Mouse (Mus musculus) hindbrain, postnatal 0 days (tissue): ENCODE data around the gene Grhl1. TPM values are rescaled to one million over a fixed set of nuclear protein-coding genes. Genes with fewer than 3 reads are reported as not detected.

Source experiments
- ATAC-seq: fragments of 200-750 bp; cut with Nextera tagmentation; 2 replicates; pipeline ENCODE4 v1.8.0; 2017; ENCODE audit warnings: mild to moderate bottlenecking, moderate TSS enrichment, moderate library complexity
- DNase-seq: peaks from one replicate; pipeline ENCODE4 v3.0.0-alpha.2; 2015; ENCODE audit warnings: low spot score
- H3K27ac ChIP-seq: fragments of 300-500 bp; sonication (generic); 2 replicates; pipeline ENCODE4 v1.5.1; 2014; ENCODE audit warnings: mild to moderate bottlenecking
- H3K27me3 ChIP-seq: fragments of 300-500 bp; sonication (generic); 2 replicates; pipeline ENCODE4 v1.6.1; 2014; ENCODE audit warnings: low read length, mixed read lengths; ENCODE audit not compliant: insufficient read depth
- H3K36me3 ChIP-seq: fragments of 300-500 bp; sonication (generic); 2 replicates; pipeline ENCODE4 v1.6.1; 2014; ENCODE audit warnings: low read length, mixed read lengths; ENCODE audit not compliant: insufficient read depth
- H3K4me1 ChIP-seq: fragments of 300-500 bp; sonication (generic); 2 replicates; pipeline ENCODE4 v1.6.1; 2014; ENCODE audit warnings: antibody characterized with exemption, low read length, mixed read lengths; ENCODE audit not compliant: insufficient read depth
- H3K4me2 ChIP-seq: fragments of 300-500 bp; sonication (generic); 2 replicates; pipeline ENCODE4 v1.6.1; 2014; ENCODE audit warnings: low read depth, mild to moderate bottlenecking, low read length, moderate library complexity, mixed read lengths
- H3K4me3 ChIP-seq: fragments of 300-500 bp; sonication (generic); 2 replicates; pipeline ENCODE4 v1.5.1; 2014; ENCODE audit warnings: low read length
- H3K9ac ChIP-seq: fragments of 300-500 bp; sonication (generic); replicated peaks from 2 replicates; pipeline ENCODE4 v1.6.1; 2014; ENCODE audit warnings: mild to moderate bottlenecking, low read length, moderate library complexity, mixed read lengths
- H3K9me3 ChIP-seq: fragments of 300-500 bp; sonication (generic); 2 replicates; pipeline ENCODE4 v1.6.1; 2016; ENCODE audit warnings: low read length, mixed read lengths
- CTCF ChIP-seq: IDR thresholded peaks from 2 replicates; pipeline ENCODE4 v1.5.1; 2016; ENCODE audit warnings: antibody characterized with exemption, control low read depth, low read depth
- WGBS: fragments of 180-500 bp; shearing (Covaris S2); extraction: QIAGEN DNeasy Blood & Tissue Kit; methylation state at CpG from one replicate; pipeline ENCODE4 v1.1.7; 2014; 5-methylcytosine and 5-hydroxymethylcytosine counted together
- polyA plus RNA-seq: library from polyadenylated mRNA; unstranded; fragments of >200 nt; fragmentation: Nextera tagmentation; extraction: Ambion mirVana; gene quantifications from 2 replicates; pipeline ENCODE4 v1.2.1, GENCODE M21; 2015
- total RNA-seq: library from RNA; depleted of rRNA; stranded (reverse); fragments of >200 nt; gene quantifications from 2 replicates; pipeline ENCODE4 v1.2.3, GENCODE M21; 2014

Grhl1 gene
- total and polyA plus RNA-seq, 2 experiments from 2014 or later, result 1.2 to 1.5 TPM

DNA sequence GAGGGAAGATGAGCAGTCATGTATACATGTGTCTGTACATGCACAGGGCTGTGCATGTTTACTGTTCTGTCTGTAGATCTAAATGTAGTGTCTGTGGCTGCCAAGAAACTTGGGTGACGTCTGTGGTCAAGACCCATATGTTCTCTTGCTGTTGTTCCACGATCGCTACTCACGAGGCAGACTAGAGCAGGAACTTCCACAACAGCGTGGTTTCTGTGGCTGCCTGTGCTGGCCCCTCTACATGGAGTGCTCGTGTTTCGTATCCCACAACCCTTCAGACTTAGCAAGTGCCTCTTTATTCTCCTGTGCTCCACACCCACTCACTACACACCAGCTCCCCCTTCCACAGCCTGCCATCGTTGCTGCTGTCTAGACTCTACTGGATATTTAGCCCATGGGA lies 24.4 kb upstream of the Grhl1 start:
- Histone ChIP-seq H3K9me3 (no peaks in the 10 kb centered on the region), H3K4me2 (no peak overlapping the region), H3K27me3 (no peaks in the 10 kb centered on the region), H3K4me3 (no peak overlapping the region), H3K36me3 (peaks cover 14% of the 10 kb centered on the region), H3K27ac (no peak overlapping the region), H3K9ac (no peak overlapping the region), H3K4me1 (no peaks in the 10 kb centered on the region)
- DNase-seq (no peak), ATAC-seq (no peak)
- TF ChIP-seq CTCF, result no peak
- WGBS, result 86% methylated on average over 8 of the region's 8 CpGs

- Histone ChIP-seq H3K36me3 (peaks cover 14% of the 10 kb centered on the region), H3K27ac (no peak overlapping the region), H3K9me3 (no peaks in the 10 kb centered on the region), H3K4me2 (no peak overlapping the region), H3K9ac (no peak overlapping the region), H3K4me1 (no peaks in the 10 kb centered on the region), H3K4me3 (no peak overlapping the region), H3K27me3 (no peaks in the 10 kb centered on the region)
- DNase-seq (no peak), ATAC-seq (no peak)
- TF ChIP-seq CTCF, result no peak
- WGBS, result 87% methylated on average over 6 of the region's 6 CpGs
These were observed 23.2 kb upstream of the Grhl1 start for GRCm38 (mm10) chr12:24548885-24549284.

DNA sequence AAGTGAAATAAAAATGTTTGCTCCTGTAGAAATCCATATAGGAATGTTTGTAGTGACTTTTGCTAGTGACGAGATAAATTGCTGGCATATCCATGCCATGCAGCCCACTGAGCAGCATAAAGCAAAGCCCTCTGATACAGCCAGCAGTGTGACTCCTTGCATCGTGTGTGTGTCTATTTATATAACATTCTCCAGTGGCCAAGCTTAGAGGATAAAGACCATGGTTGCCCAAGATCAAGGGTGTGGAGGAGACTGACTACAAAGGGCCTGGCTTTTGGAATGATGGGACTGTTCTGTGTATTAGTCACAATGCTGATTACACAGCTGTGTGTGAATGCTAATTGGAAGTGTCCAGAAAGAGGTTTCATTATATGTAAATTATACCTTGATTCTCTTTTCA lies 19.6 kb upstream of the Grhl1 start:
- H3K36me3 ChIP-seq, result peaks cover 16% of the 10 kb centered on the region
- WGBS, result 81% methylated on average over 2 of the region's 2 CpGs

GRCm38 (mm10) chr12:24555976-24556375 lies 16.1 kb upstream of the Grhl1 start:
- no peak for ATAC-seq
- 89% methylated on average over 8 of the region's 8 CpGs for WGBS
- no peaks in the 10 kb centered on the region for H3K27me3 ChIP-seq

More for the DNA sequence above, 19.6 kb upstream of the Grhl1 start:
- no peak for ATAC-seq
- H3K4me2 ChIP-seq, result no peak overlapping the region
- no peaks in the 10 kb centered on the region for H3K9me3 ChIP-seq
- no peak overlapping the region for H3K27ac ChIP-seq
- no peak overlapping the region for H3K9ac ChIP-seq
- no peak overlapping the region for H3K4me3 ChIP-seq
- DNase-seq, result no peak
- H3K4me1 ChIP-seq, result no peaks in the 10 kb centered on the region
- no peaks in the 10 kb centered on the region for H3K27me3 ChIP-seq
- no peak for TF ChIP-seq CTCF

DNA sequence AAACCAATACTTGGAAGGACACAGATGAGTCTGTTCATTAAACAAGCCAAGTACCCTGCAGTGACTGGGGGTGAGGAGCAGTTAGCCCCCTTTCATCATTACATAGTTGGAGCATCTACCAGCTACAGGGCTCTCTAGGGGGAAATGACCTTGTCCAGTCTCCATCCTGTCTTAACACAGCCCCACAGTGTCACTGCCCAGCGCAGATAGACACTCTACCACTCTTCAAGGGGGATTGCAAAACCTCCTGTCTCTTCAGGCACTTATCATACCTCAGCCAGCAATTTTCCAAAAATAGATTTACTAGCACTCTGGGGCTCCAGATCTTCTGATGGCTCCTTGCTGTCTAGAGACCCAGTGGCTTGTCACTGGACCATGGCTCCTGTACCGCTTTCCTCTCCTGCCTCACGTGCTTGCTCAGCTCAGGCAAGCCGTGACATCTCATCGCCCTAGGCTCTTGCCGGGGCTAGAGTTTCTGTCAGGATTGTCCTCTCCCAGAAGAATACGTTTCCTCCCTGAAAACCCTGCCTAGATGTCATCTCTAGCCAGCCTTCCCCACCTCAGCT lies 8.6 kb upstream of the Grhl1 start:
- no peak for DNase-seq
- H3K4me2 ChIP-seq, result no peak overlapping the region
- peaks cover 9% of the 10 kb centered on the region for H3K36me3 ChIP-seq
- no peak overlapping the region for H3K9ac ChIP-seq
- TF ChIP-seq CTCF, result no peak
- H3K27ac ChIP-seq, result no peak overlapping the region
- no peak overlapping the region for H3K4me3 ChIP-seq
- no peaks in the 10 kb centered on the region for H3K4me1 ChIP-seq
- WGBS, result 83% methylated on average over 7 of the region's 7 CpGs
- no peak for ATAC-seq
- H3K27me3 ChIP-seq, result no peaks in the 10 kb centered on the region
- no peaks in the 10 kb centered on the region for H3K9me3 ChIP-seq

More at GRCm38 (mm10) chr12:24555976-24556375, 16.1 kb upstream of the Grhl1 start:
- DNase-seq, result no peak
- Histone ChIP-seq H3K9ac (no peak overlapping the region), H3K36me3 (peaks cover 25% of the 10 kb centered on the region), H3K4me3 (no peak overlapping the region), H3K9me3 (no peaks in the 10 kb centered on the region), H3K27ac (no peak overlapping the region), H3K4me2 (no peak overlapping the region), H3K4me1 (no peaks in the 10 kb centered on the region)
- no peak for TF ChIP-seq CTCF

GRCm38 (mm10) chr12:24565311-24565710 lies 6.8 kb upstream of the Grhl1 start:
- WGBS, result 70% methylated on average over 6 of the region's 6 CpGs
- Histone ChIP-seq H3K9ac (no peak overlapping the region), H3K9me3 (no peaks in the 10 kb centered on the region)

GRCm38 (mm10) chr12:24567606-24568005 lies 4.5 kb upstream of the Grhl1 start:
- Histone ChIP-seq H3K27me3 (peaks cover 6% of the 10 kb centered on the region; the same call in 1 of the 2 replicates), H3K9me3 (no peaks in the 10 kb centered on the region), H3K4me2 (no peak overlapping the region), H3K4me3 (no peak overlapping the region), H3K27ac (no peak overlapping the region), H3K36me3 (no peaks in the 10 kb centered on the region), H3K4me1 (no peaks in the 10 kb centered on the region), H3K9ac (no peak overlapping the region)
- peak; percentile 29 for DNase-seq
- TF ChIP-seq CTCF, result no peak
- ATAC-seq, result no peak
- WGBS, result 38% methylated on average over 3 of the region's 3 CpGs

More at GRCm38 (mm10) chr12:24565311-24565710, 6.8 kb upstream of the Grhl1 start:
- H3K4me3 ChIP-seq, result no peak overlapping the region
- H3K27ac ChIP-seq, result no peak overlapping the region
- H3K27me3 ChIP-seq, result no peaks in the 10 kb centered on the region
- H3K36me3 ChIP-seq, result peaks cover under 1% of the 10 kb centered on the region; the same call in 1 of the 2 replicates
- ATAC-seq (no peak), DNase-seq (no peak)
- H3K4me1 ChIP-seq, result no peaks in the 10 kb centered on the region
- no peak for TF ChIP-seq CTCF
- H3K4me2 ChIP-seq, result no peak overlapping the region
